Mouse (Mus musculus): ENCODE measurements around the gene Gss. TPM values are rescaled to one million over a fixed set of nuclear protein-coding genes. Genes with fewer than 3 reads are reported as not detected.

The Gss gene
- polyA plus RNA-seq (2015; fragmentation: Nextera tagmentation; extraction: Ambion mirVana) = 24.2 and 25.6 TPM in 2 replicates

DNA sequence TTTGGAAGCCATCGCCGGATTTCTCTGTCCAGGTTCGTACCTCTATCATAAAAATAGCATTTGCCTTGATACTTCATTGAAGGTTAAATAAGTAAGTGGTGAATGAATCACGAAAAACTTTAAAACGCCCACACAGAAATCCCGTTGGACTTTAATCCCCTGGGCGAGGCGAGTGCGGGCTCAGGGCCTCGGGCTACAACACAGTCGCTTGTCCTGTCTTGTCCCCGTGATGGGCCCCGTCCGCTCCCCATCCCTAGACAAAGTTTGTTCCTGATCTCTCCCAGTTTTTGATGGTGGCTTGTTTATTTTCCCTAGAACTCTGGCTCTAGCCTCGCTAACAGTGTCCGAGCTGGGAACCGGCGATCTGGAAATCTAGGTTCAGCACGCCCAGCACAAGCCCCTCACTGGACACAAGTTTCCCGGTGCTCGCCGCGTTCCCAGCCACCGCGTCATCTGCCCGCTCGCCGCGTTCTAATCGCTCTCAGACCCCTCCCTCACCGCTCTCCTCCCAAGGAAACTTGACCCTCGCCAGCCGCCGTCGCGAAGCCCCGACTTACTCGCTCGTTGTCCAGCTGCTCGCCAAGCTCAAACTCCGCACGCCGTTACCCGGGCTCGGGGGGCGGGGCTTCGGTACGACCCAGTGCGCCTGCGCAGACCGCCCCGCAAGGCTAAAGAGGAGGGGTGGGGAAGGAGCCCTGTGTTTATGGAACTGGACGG is at the start of gene Gss:
Gene Gss (minus strand): TSS at position 674 of the 717 bp plus-strand sequence.
- Histone ChIP-seq H3K27me3 (replicated peaks) (0 out of 2 replicates have a peak, but pooled peaks cover 4% of the 10 kb centered on the region), H3K4me1 (peaks cover 23% of the 10 kb centered on the region), H3K4me2 (peak within 1 kb of the TSS; percentile 79), H3K36me3 (no peaks in the 10 kb centered on the region), H3K9ac (peak within 1 kb of the TSS; percentile 89), H3K9me3 (no peaks in the 10 kb centered on the region), H3K4me3 (peak within 1 kb of the TSS; percentile 70), H3K27ac (replicated peaks) (peak within 1 kb of the TSS; percentile 87)
- peak; percentile 89 for ATAC-seq (ENCODE audit: extremely low read depth, insufficient number of reproducible peaks, low FRiP score, low TSS enrichment)
- WGBS = under 1% methylated on average over 53 of the region's 53 CpGs

DNA sequence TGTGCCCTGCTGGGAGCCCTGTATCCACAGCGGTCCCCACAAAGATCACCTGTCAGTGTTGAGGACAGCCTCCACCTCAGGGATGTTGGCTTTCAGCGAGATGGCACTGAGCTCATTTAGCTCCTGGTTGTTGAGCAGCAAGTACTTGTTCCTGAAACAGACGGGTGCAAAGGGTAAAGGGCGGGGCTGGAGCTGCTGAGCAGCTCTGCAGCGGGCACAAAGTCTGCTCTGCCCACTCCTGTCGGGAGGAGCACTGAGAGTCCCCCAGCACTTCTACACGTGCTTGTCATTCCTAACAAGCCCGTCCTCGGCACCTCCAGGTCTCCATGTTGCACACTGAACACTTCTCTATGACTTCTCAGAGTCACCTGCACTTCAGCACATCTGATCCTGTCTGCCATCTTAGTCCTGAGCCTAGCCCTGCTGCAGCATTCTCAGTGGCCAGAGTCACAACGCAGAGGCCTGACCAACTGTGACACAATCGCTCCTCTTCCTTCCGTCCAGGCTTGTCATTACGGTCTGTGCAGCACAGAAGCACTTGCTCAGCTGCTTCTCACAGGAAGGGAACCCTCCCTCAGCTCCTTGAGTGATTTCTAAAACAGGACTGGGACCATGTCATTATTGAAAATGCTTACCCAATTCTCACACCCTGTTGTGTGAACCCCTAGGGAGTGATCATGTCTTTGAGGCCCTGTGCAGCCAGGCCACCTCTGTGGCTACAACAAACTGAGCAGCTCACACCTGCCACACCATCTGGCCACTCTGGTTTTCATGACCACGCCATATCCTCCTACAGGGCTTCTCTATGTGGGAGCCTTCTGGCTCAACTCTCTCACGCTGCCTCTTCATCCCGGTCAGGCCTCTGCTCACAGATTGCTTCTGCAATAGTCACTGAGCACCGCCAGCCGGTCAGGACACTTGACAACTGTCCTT is 49.2 kb upstream of the Gss start:
- Histone ChIP-seq H3K27me3 (replicated peaks) (no peaks in the 10 kb centered on the region), H3K36me3 (peaks cover 100% of the 10 kb centered on the region), H3K4me1 (no peaks in the 10 kb centered on the region), H3K4me2 (no peak overlapping the region), H3K9me3 (no peaks in the 10 kb centered on the region), H3K4me3 (no peak overlapping the region), H3K9ac (no peak overlapping the region), H3K27ac (replicated peaks) (no peak overlapping the region)
- 84% methylated on average over 18 of the region's 18 CpGs for WGBS
- ATAC-seq (ENCODE audit: extremely low read depth, insufficient number of reproducible peaks, low FRiP score, low TSS enrichment) = no peak

DNA sequence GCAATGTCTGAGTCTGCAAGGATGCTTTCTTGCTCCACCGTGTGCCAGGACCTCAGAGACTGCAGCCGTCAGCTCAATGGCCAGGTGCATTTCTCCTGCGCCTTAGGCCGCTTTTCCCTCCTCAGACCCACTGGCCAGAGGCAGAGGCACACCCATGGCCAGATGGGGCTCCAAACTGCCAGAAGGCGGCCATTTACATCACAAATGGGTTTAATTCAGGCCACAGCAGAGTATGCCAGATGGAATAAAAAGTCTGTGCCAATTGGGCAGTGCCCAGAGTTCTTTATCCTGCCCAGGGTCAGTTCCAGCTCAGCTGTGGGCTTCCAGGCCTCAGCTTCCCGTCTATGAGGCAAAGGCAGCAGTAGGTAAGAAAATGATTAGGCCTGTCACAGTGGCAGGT is 48.0 kb upstream of the Gss start:
- no peak overlapping the region for H3K4me3 ChIP-seq
- no peak overlapping the region for H3K27ac ChIP-seq (replicated peaks)
- H3K27me3 ChIP-seq (replicated peaks) = no peaks in the 10 kb centered on the region
- H3K4me1 ChIP-seq = no peaks in the 10 kb centered on the region
- 90% methylated on average over 6 of the region's 6 CpGs for WGBS
- no peak for ATAC-seq (ENCODE audit: extremely low read depth, insufficient number of reproducible peaks, low FRiP score, low TSS enrichment)
- peaks cover 100% of the 10 kb centered on the region for H3K36me3 ChIP-seq
- no peak overlapping the region for H3K4me2 ChIP-seq
- no peak overlapping the region for H3K9ac ChIP-seq
- H3K9me3 ChIP-seq = no peaks in the 10 kb centered on the region

DNA sequence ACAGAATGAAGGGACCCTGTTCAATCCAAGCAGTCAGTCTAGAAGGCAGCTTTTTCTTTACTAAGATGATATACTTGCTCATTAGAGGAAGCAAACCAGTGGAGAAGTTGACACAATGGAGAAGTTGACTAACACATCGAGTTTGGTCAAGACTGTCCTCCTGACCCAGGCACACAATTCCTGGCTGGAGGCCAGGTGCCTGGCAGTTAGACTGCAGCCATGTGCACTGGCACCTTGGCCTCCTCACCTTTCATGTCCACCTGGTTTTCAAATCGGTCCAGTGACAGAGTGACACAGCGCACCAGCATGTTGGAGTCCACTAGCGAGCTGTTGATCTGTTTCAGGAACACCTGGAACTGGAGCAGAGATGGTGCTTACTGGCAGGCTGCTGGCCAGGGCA is 44.8 kb upstream of the Gss start:
- no peaks in the 10 kb centered on the region for H3K9me3 ChIP-seq
- H3K27ac ChIP-seq (replicated peaks) = no peak overlapping the region
- H3K9ac ChIP-seq = no peak overlapping the region
- H3K4me2 ChIP-seq = no peak overlapping the region
- H3K4me3 ChIP-seq = no peak overlapping the region
- peaks cover 100% of the 10 kb centered on the region for H3K36me3 ChIP-seq
- no peak for ATAC-seq (ENCODE audit: extremely low read depth, insufficient number of reproducible peaks, low FRiP score, low TSS enrichment)
- H3K27me3 ChIP-seq (replicated peaks) = peaks cover 10% of the 10 kb centered on the region
- H3K4me1 ChIP-seq = peaks cover 6% of the 10 kb centered on the region; the same call in 1 of the 2 replicates
- WGBS = 82% methylated on average over 4 of the region's 4 CpGs

DNA sequence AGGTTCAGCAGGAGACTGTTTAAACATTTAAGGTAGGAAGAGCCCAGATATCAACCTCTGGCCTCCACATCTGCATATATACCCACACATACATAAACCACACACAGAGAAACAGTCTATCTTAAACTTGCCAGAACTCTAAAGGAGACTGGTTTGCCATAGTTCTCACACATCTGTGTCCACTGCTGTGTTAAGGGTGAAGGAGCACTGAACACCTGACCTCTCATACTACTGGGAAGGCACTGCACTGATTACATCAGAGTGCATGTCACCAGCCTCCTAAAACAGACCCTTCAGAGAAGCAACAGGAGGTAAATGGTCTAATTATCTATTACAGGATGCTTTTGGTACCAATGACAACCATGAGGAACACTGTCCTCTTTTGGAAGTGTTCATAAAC is 44.3 kb upstream of the Gss start:
- peaks cover 6% of the 10 kb centered on the region; the same call in 1 of the 2 replicates for H3K4me1 ChIP-seq
- H3K9me3 ChIP-seq = no peaks in the 10 kb centered on the region
- H3K4me2 ChIP-seq = no peak overlapping the region
- H3K27ac ChIP-seq (replicated peaks) = 0 out of 2 replicates have a peak overlapping the region, but pooled peaks have one; percentile 3
- H3K36me3 ChIP-seq = peaks cover 100% of the 10 kb centered on the region
- no peak overlapping the region for H3K9ac ChIP-seq
- H3K4me3 ChIP-seq = no peak overlapping the region
- ATAC-seq (ENCODE audit: extremely low read depth, insufficient number of reproducible peaks, low FRiP score, low TSS enrichment) = no peak
- peaks cover 15% of the 10 kb centered on the region for H3K27me3 ChIP-seq (replicated peaks)

DNA sequence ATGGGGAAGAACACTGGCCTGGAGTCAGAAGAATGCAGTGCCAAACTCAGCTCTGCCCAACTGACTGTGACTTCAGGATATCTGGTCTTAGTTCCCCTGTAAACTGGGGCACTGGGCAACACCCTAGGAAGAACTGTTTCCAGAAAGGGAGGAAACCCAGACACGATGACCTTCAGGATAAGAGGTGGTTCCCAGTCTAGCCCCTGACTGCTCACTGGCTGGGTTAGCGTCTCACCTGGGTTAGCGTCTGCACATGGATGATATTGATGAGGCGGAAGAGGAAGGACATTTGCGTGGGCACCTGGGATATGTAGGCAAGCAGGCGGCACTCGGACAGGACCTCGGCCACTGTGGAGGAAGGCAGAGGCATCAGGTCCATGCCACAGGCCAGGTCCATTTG is 43.4 kb upstream of the Gss start:
- no peak overlapping the region for H3K4me2 ChIP-seq
- no peaks in the 10 kb centered on the region for H3K9me3 ChIP-seq
- H3K4me1 ChIP-seq = peaks cover 10% of the 10 kb centered on the region
- WGBS = 90% methylated on average over 8 of the region's 8 CpGs
- peaks cover 24% of the 10 kb centered on the region for H3K27me3 ChIP-seq (replicated peaks)
- H3K4me3 ChIP-seq = no peak overlapping the region
- H3K9ac ChIP-seq = no peak overlapping the region
- peaks cover 100% of the 10 kb centered on the region for H3K36me3 ChIP-seq
- H3K27ac ChIP-seq (replicated peaks) = no peak overlapping the region
- no peak for ATAC-seq (ENCODE audit: extremely low read depth, insufficient number of reproducible peaks, low FRiP score, low TSS enrichment)

DNA sequence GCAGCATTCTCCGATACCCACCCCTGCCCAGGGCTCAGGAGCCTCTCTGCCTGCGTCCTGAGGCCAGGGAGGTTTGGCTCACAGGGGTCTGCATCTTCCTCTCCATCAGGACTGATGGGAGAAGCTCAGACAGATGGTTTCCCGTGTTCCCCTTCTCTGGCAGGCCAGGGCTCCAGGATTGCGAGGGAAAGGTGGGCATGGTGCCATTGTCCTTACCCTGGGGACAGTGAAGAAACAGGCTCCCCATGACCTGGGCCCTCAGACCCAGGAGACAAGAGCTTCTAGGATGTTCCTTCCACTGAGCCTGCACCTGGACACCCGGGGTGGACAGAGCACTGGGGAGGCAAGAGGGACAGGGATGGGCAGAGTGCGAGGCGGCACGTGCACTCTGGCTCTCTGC is 42.0 kb upstream of the Gss start:
- WGBS = 84% methylated on average over 8 of the region's 8 CpGs
- H3K36me3 ChIP-seq = peaks cover 100% of the 10 kb centered on the region
- peaks cover 38% of the 10 kb centered on the region for H3K27me3 ChIP-seq (replicated peaks)
- peak overlapping the region; percentile 6; the same call in 1 of the 2 replicates for H3K9ac ChIP-seq
- H3K27ac ChIP-seq (replicated peaks) = peak overlapping the region; percentile 55
- no peak for ATAC-seq (ENCODE audit: extremely low read depth, insufficient number of reproducible peaks, low FRiP score, low TSS enrichment)
- H3K4me2 ChIP-seq = no peak overlapping the region
- H3K4me1 ChIP-seq = peaks cover 24% of the 10 kb centered on the region
- H3K4me3 ChIP-seq = no peak overlapping the region
- no peaks in the 10 kb centered on the region for H3K9me3 ChIP-seq

DNA sequence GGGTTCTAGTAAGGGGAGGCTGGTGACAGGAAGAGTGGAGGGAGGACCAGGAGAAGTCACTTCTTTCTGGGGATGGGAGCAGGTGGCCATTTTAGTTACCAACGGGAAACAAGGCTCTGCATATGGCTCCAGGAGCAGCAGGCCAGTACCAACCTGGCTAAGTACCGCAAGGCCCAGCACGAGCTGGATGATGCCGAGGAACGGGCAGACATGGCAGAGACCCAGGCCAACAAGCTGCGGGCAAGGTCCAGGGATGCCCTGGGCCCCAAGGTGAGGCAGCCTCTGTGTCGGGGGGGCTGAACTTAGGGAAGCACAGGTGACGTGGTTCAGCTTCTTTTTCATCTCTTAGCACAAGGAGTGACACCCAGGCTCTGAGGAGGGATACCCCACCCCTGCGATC is 41.1 kb upstream of the Gss start:
- ATAC-seq (ENCODE audit: extremely low read depth, insufficient number of reproducible peaks, low FRiP score, low TSS enrichment) = no peak
- no peak overlapping the region for H3K9ac ChIP-seq
- H3K4me3 ChIP-seq = no peak overlapping the region
- H3K36me3 ChIP-seq = peaks cover 100% of the 10 kb centered on the region
- WGBS = 87% methylated on average over 9 of the region's 9 CpGs
- H3K4me1 ChIP-seq = peaks cover 32% of the 10 kb centered on the region
- H3K27ac ChIP-seq (replicated peaks) = no peak overlapping the region
- H3K9me3 ChIP-seq = no peaks in the 10 kb centered on the region
- H3K4me2 ChIP-seq = no peak overlapping the region
- peaks cover 47% of the 10 kb centered on the region for H3K27me3 ChIP-seq (replicated peaks)

DNA sequence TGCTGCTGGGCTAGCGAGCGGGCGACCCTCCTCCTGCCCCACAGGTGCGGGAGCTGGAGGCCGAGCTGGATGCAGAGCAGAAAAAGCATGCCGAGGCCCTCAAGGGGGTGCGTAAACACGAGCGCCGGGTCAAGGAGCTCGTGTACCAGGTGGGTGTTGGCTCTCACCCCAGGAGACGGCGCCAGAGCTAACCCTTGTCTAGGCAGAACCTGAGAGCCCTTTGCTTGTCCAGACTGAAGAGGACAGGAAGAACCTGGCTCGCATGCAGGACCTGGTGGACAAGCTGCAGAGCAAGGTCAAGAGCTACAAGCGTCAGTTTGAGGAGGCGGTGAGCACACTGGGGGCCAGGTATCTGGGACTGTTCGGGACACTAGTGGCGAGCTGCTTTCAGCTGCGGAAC is 40.5 kb upstream of the Gss start:
- no peak overlapping the region for H3K27ac ChIP-seq (replicated peaks)
- WGBS = 62% methylated on average over 19 of the region's 19 CpGs
- peaks cover 100% of the 10 kb centered on the region for H3K36me3 ChIP-seq
- H3K9me3 ChIP-seq = no peaks in the 10 kb centered on the region
- H3K27me3 ChIP-seq (replicated peaks) = peaks cover 53% of the 10 kb centered on the region
- H3K4me3 ChIP-seq = no peak overlapping the region
- peaks cover 34% of the 10 kb centered on the region for H3K4me1 ChIP-seq
- H3K4me2 ChIP-seq = no peak overlapping the region
- ATAC-seq (ENCODE audit: extremely low read depth, insufficient number of reproducible peaks, low FRiP score, low TSS enrichment) = no peak
- H3K9ac ChIP-seq = no peak overlapping the region

DNA sequence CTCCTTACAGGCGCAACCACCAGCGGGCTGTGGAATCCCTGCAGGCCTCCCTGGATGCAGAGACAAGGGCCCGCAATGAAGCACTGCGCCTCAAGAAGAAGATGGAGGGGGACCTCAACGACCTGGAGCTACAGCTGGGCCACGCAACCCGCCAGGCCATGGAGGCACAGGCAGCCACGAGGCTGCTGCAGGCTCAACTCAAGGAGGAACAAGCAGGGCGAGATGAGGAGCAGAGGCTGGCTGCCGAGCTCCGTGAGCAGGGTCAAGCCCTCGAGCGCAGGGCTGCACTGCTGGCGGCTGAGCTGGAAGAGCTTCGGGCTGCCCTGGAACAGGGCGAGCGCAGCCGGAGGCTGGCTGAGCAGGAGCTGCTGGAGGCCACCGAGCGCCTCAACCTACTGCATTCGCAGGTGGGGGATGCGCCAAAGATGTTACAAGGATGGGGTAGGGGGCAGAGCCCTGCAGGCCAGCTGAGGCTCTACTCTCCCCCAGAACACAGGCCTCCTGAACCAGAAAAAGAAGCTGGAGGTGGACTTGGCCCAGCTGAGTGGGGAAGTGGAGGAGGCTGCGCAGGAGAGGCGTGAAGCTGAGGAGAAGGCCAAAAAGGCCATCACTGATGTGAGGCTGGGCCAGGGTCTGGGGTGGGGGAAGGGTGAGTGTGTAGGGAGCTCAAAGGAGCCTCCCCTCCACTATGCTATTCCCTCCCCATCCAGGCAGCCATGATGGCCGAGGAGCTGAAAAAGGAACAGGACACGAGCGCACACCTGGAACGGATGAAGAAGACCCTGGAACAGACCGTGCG is 39.7 kb upstream of the Gss start:
- Histone ChIP-seq H3K27ac (replicated peaks) (no peak overlapping the region), H3K36me3 (peaks cover 100% of the 10 kb centered on the region), H3K9me3 (no peaks in the 10 kb centered on the region), H3K4me2 (no peak overlapping the region), H3K4me3 (no peak overlapping the region), H3K27me3 (replicated peaks) (peaks cover 61% of the 10 kb centered on the region), H3K4me1 (peaks cover 34% of the 10 kb centered on the region), H3K9ac (no peak overlapping the region)
- ATAC-seq (ENCODE audit: extremely low read depth, insufficient number of reproducible peaks, low FRiP score, low TSS enrichment) = no peak
- WGBS = 72% methylated on average over 30 of the region's 30 CpGs

Data from heart, embryonic 13.5 days (tissue).